Mouse (Mus musculus) neural tube, embryonic 11.5 days (tissue): ENCODE measurements at regions not wholly inside any gene's neighbourhood (a gene's known extent, or its start where the extent isn't known, plus 50 kb on each side); places are given as distances from the start of the nearest gene placed in this dataset.

Source experiments
- ATAC-seq: fragments of 200-750 bp; cut with Nextera tagmentation; 2 replicates; pipeline ENCODE4 v1.8.0; 2017; ENCODE audit warnings: moderate number of reproducible peaks, mild to moderate bottlenecking, moderate TSS enrichment, moderate library complexity; ENCODE audit not compliant: insufficient read depth, low FRiP score, low TSS enrichment
- DNase-seq: peaks from one replicate; pipeline ENCODE4 v3.0.0-alpha.2; 2015; ENCODE audit warnings: low spot score
- H3K27ac ChIP-seq: fragments of 300-500 bp; sonication (generic); 2 replicates; pipeline ENCODE4 v1.5.1; 2014; ENCODE audit warnings: low read depth, mild to moderate bottlenecking, low read length
- H3K27me3 ChIP-seq: fragments of 300-500 bp; sonication (generic); 2 replicates; pipeline ENCODE4 v1.6.1; 2014; ENCODE audit warnings: mild to moderate bottlenecking, low read length, mixed read lengths; ENCODE audit not compliant: control insufficient read depth, insufficient read depth
- H3K36me3 ChIP-seq: fragments of 300-500 bp; sonication (generic); 2 replicates; pipeline ENCODE4 v1.6.1; 2014; ENCODE audit warnings: mild to moderate bottlenecking, low read length, moderate library complexity, mixed read lengths; ENCODE audit not compliant: control insufficient read depth, insufficient read depth
- H3K4me1 ChIP-seq: fragments of 300-500 bp; sonication (generic); 2 replicates; pipeline ENCODE4 v1.6.1; 2014; ENCODE audit warnings: low read length, mixed read lengths; ENCODE audit not compliant: control insufficient read depth, insufficient read depth
- H3K4me2 ChIP-seq: fragments of 300-500 bp; sonication (generic); 2 replicates; pipeline ENCODE4 v1.6.1; 2014; ENCODE audit warnings: low read depth, mild to moderate bottlenecking, moderate library complexity
- H3K4me3 ChIP-seq: fragments of 300-500 bp; sonication (generic); 2 replicates; pipeline ENCODE4 v1.5.1; 2014; ENCODE audit warnings: low read depth, low read length
- H3K9ac ChIP-seq: fragments of 300-500 bp; sonication (generic); 2 replicates; pipeline ENCODE4 v1.6.1; 2014; ENCODE audit warnings: mild to moderate bottlenecking, low read length
- H3K9me3 ChIP-seq: fragments of 300-500 bp; sonication (generic); 2 replicates; pipeline ENCODE4 v1.6.1; 2016; ENCODE audit warnings: low read length; ENCODE audit not compliant: control insufficient read depth
- WGBS: fragments of 180-500 bp; shearing (Covaris S2); extraction: QIAGEN DNeasy Blood & Tissue Kit; methylation state at CpG from one replicate; pipeline ENCODE4 v1.1.7; 2014; 5-methylcytosine and 5-hydroxymethylcytosine counted together

DNA sequence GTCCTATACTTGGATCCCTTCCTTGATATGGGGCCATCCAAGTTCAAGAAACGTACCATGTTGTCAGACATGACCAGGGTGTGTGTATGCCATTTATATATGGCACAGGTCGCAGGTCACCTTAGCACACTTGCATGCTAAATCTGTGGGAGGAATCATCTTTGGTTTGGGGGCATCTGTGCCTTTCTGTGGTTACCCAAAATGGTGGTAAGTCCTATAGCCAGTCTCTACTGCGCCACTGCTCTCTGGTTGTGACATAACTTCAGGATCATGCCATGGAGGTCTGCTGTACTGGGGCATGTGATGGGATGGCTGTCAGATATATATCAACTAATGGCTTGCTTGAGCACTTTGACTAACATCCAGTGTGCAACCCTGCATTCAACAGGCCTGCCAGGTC, 112.9 kb upstream of the Rtl1 start:
- no peaks in the 10 kb centered on the region; the same call in 1 of the 2 replicates for H3K36me3 ChIP-seq
- H3K9ac ChIP-seq = no peak overlapping the region
- no peaks in the 10 kb centered on the region for H3K9me3 ChIP-seq
- 92% methylated on average over 3 of the region's 3 CpGs for whole genome bisulfite sequencing
- H3K4me3 ChIP-seq = no peak overlapping the region
- H3K4me1 ChIP-seq = no peaks in the 10 kb centered on the region
- DNase-seq = no peak
- H3K27ac ChIP-seq = no peak overlapping the region
- H3K27me3 ChIP-seq = no peaks in the 10 kb centered on the region
- no peak for ATAC-seq
- H3K4me2 ChIP-seq = no peak overlapping the region

DNA sequence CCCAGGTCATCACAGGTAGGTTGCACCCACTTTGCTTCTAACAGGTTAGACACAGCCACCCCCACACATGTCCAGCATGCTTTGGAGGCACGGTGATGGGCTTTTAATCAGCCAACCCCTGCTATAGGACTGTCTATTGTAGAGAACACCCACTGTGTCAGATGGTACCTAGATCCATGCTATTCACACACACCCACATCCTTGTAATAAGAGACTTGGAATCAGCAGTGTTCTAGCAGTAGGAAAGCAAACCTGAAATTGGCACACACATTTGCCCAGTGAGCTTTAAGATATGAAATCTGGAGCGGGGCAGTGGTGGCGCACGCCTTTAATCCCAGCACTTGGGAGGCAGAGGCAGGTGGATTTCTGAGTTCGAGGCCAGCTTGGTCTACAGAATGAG, 113.9 kb upstream of the Rtl1 start:
- H3K4me1 ChIP-seq = no peaks in the 10 kb centered on the region
- no peak overlapping the region for H3K27ac ChIP-seq
- H3K4me2 ChIP-seq = no peak overlapping the region
- H3K36me3 ChIP-seq = no peaks in the 10 kb centered on the region; the same call in 1 of the 2 replicates
- DNase-seq (no peak), ATAC-seq (no peak)
- no peak overlapping the region for H3K9ac ChIP-seq
- H3K4me3 ChIP-seq = no peak overlapping the region
- WGBS = 94% methylated on average over 5 of the region's 5 CpGs
- H3K9me3 ChIP-seq = no peaks in the 10 kb centered on the region
- no peaks in the 10 kb centered on the region for H3K27me3 ChIP-seq

DNA sequence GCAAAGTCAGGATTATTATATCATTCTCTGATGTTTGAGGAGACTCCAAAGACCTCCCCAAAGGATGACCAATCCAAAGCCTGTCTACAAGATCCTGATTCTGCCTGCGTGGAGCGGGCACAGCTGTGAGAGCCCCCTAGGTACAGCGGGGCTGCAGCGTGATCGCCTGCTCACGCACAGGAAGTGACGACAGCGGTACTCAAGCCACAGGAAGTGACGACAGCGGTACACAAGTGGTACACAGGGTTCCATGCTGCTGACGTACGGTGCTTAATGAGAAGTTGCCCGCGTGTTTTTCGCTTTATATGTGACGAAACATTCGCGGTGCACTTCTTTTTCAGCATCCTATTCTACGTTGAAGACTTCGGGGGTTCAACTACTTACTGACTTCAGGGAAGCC, 116.9 kb upstream of the Rtl1 start:
- H3K9me3 ChIP-seq = no peaks in the 10 kb centered on the region
- ATAC-seq (no peak), DNase-seq (no peak)
- H3K9ac ChIP-seq = no peak overlapping the region
- no peaks in the 10 kb centered on the region for H3K4me1 ChIP-seq
- no peak overlapping the region for H3K27ac ChIP-seq
- H3K4me3 ChIP-seq = no peak overlapping the region
- H3K4me2 ChIP-seq = no peak overlapping the region
- 94% methylated on average over 20 of the region's 20 CpGs for WGBS
- no peaks in the 10 kb centered on the region for H3K36me3 ChIP-seq
- no peaks in the 10 kb centered on the region for H3K27me3 ChIP-seq

DNA sequence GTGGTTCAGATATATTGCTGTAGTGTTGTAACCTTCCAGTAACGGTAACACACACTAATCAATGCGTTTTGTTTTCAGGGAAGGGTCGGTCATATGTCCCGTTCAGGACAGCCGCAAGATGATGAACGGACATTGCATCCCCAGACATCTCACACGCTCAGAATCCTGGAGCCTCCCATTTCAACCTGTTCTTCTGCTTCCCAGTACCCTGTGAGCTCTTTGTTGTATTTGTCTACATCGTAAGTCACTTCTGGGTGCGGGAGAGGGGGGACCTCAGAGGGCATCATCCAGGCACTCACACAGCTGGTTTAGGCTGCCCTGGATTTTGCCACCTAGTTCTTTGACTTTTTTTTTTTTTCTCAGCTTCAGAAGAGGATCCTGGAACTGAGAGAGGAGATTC, 117.9 kb upstream of the Rtl1 start:
- no peaks in the 10 kb centered on the region for H3K36me3 ChIP-seq
- 93% methylated on average over 9 of the region's 9 CpGs for WGBS
- no peak for ATAC-seq

DNA sequence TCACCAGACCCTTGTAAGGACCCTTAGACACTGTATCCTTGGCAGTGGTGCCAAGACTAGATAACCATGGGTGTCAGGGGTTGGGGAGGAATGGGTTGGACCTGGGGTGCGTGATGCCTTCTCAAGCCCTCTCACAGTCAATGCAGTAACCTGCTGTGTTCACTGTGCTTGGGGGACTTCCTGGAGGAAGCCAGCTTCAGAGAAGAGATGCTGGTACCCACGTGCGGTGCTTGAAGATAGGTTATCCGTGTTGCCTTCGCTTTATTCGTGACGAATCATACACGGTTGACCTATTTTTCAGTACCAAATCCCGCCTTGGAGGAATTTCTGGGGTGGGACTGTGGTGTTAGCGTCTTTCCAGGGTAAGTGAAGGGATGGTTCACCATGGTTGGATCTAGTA, 138.1 kb upstream of the Rtl1 start:
- H3K4me1 ChIP-seq = no peaks in the 10 kb centered on the region
- no peaks in the 10 kb centered on the region for H3K27me3 ChIP-seq
- H3K9me3 ChIP-seq = no peaks in the 10 kb centered on the region
- H3K9ac ChIP-seq = no peak overlapping the region
- H3K4me2 ChIP-seq = no peak overlapping the region
- no peak overlapping the region for H3K4me3 ChIP-seq
- H3K36me3 ChIP-seq = no peaks in the 10 kb centered on the region; the same call in 1 of the 2 replicates
- DNase-seq (no peak), ATAC-seq (no peak)
- H3K27ac ChIP-seq = no peak overlapping the region
- WGBS = 96% methylated on average over 10 of the region's 10 CpGs

More for the DNA sequence above, 117.9 kb upstream of the Rtl1 start:
- Histone ChIP-seq H3K27ac (no peak overlapping the region), H3K4me1 (no peaks in the 10 kb centered on the region), H3K9me3 (no peaks in the 10 kb centered on the region), H3K4me3 (no peak overlapping the region), H3K4me2 (no peak overlapping the region), H3K9ac (no peak overlapping the region), H3K27me3 (no peaks in the 10 kb centered on the region)
- DNase-seq = no peak

DNA sequence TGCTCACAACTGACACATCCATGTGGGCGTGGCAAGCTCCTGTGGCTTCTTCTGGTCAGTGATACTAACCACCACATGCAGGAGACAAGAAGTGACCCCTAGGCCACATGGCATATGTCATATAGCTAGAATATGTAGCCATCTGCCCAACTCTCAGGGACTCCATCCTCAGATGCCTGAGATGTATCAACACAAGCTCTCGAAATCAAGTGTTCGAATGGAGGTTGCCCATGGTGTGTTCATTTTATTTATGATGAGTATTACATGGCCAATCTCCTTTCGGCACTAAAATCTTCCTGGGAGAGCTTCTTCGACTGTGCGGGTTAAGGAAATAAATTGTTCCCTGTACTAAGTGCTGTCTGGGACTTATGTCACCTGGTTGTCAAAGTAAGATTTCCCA, 138.8 kb upstream of the Rtl1 start:
- H3K36me3 ChIP-seq = no peaks in the 10 kb centered on the region; the same call in 1 of the 2 replicates

DNA sequence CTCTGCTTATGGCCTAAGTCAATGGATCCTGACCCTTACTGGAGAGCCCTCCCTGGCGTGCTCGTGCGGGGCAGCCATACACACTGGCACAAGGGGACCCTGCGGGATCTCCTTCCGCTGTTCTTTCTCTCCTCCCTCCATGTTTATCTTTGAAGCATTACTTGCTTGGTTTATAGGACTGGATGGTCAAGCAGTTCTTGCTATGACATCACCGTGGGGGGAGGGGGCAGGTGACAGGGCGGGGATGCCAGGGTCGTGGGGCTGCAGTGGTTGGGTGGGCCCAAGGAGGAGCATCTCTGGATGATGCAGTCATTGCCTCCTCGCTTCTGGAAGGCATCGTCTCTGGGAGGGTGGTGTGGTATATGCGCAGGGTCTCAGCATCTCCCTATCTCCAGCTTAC, 142.4 kb upstream of the Rtl1 start:
- Histone ChIP-seq H3K4me2 (no peak overlapping the region), H3K9me3 (no peaks in the 10 kb centered on the region), H3K4me3 (no peak overlapping the region), H3K27me3 (no peaks in the 10 kb centered on the region), H3K4me1 (peaks cover 18% of the 10 kb centered on the region), H3K36me3 (no peaks in the 10 kb centered on the region; the same call in 1 of the 2 replicates), H3K27ac (no peak overlapping the region), H3K9ac (no peak overlapping the region)
- ATAC-seq (no peak), DNase-seq (no peak)
- WGBS = 95% methylated on average over 11 of the region's 11 CpGs

More for the DNA sequence above, 138.8 kb upstream of the Rtl1 start:
- H3K4me1 ChIP-seq = no peaks in the 10 kb centered on the region
- no peak overlapping the region for H3K4me2 ChIP-seq
- no peaks in the 10 kb centered on the region for H3K9me3 ChIP-seq
- 92% methylated on average over 6 of the region's 6 CpGs for WGBS
- DNase-seq (no peak), ATAC-seq (no peak)
- no peak overlapping the region for H3K4me3 ChIP-seq
- no peak overlapping the region for H3K27ac ChIP-seq
- no peak overlapping the region for H3K9ac ChIP-seq
- no peaks in the 10 kb centered on the region for H3K27me3 ChIP-seq

DNA sequence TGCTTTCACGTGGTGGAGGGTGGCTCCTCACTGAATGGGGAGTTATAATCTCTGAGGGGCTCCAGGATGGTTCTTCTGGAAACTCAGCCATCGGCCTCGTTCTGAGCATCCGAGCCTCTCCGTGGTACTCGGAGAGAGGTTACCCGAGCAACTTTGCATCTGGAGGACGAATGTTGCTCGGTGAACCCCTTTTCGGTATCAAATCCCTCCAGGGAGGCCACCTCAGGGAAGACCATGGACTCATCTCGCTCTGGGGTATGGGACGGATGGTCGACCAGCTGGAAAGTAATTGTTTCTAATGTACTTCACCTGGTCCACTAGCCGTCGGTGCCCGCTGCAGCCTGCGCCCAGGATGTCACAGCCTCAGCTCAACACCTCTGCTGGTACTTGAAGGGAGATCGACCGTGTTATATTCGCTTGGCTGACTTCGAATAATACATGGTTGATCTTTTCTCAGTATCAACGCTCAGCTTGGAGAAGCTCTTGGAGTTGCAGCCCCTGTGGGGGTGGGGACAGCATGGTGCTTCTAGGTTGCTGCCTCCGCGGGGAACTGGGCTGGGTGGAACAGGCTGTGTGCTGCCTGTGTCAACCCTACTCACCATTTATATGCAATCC, 143.0 kb upstream of the Rtl1 start:
- H3K36me3 ChIP-seq = no peaks in the 10 kb centered on the region
- DNase-seq (no peak), ATAC-seq (no peak)
- no peak overlapping the region for H3K9ac ChIP-seq
- H3K9me3 ChIP-seq = no peaks in the 10 kb centered on the region
- H3K27me3 ChIP-seq = no peaks in the 10 kb centered on the region
- H3K4me3 ChIP-seq = no peak overlapping the region
- H3K27ac ChIP-seq = no peak overlapping the region
- no peak overlapping the region for H3K4me2 ChIP-seq
- 89% methylated on average over 24 of the region's 24 CpGs for WGBS
- peaks cover 22% of the 10 kb centered on the region for H3K4me1 ChIP-seq

DNA sequence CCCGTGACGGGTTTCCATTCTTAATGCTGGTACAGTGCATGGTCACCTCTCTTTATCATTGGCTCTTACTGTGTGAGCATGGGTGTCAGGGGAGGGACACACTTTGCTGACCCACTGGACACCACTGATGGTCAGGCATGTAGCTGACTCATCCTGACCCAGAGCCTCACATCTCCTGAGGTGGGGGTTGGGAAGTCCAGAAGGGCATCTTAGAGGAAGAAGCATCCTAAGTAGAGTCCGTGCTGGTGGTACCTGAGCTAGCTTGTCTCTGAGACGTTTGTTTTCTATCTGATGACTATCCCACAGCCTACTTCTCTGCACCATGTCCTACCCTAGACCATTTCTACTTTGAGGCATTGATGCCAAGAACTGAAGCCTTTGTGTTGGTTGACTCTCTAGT, 144.1 kb upstream of the Rtl1 start:
- Histone ChIP-seq H3K4me2 (no peak overlapping the region), H3K27ac (no peak overlapping the region), H3K4me1 (peaks cover 28% of the 10 kb centered on the region), H3K9ac (no peak overlapping the region), H3K9me3 (no peaks in the 10 kb centered on the region), H3K36me3 (no peaks in the 10 kb centered on the region), H3K27me3 (no peaks in the 10 kb centered on the region), H3K4me3 (no peak overlapping the region)
- DNase-seq (no peak), ATAC-seq (no peak)
- 93% methylated on average over 4 of the region's 4 CpGs for WGBS
